Mouse (Mus musculus) kidney, postnatal 36 days (tissue): ENCODE data around the gene Pycard.
"Not testable (repeated sequence)": the region's sequence is repeated elsewhere in the genome, so short reads cannot be mapped to it uniquely, and the experiment has no call there.

ENCODE experiments used
- DNase-seq, 2 experiments: peaks; one replicate each; pipeline ENCODE4 v3.0.0; 2021 to 2022; ENCODE audit warnings: mixed read lengths in 2 of 2

The Pycard gene

DNA sequence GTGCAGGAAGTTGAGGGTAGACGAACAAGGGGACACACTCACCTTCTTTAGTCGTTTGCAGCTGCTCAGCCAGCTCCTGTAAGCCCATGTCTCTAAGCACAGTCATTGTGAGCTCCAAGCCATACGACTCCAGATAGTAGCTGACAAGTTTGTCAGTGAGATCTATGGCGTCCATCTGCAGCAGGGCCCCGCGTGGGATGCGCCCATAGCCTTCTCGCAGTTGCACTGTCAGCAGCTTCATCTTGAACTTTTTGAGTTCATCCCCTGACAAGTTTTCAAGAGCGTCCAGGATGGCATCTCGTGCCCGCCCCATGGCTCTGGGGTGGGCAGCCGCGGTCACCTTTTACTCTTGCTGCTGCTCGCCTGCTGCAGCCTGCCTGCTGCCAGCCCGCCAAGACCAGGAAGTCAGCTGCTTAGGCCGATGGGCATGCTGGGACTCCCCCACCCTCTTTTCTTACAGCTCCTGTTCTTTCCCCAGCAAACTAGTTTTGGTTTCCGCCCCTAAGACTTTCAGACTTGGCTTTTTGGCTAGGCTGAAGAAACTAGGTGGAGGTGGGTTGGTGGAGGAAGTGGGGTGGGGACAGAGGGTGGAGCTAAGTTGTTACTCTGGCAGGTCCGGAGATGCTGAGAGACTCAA, at the start of gene Pycard:
Gene Pycard (minus strand): TSS at position 527 of the 637 bp plus-strand sequence.
- DNase-seq = peak; percentile 58 to 67

DNA sequence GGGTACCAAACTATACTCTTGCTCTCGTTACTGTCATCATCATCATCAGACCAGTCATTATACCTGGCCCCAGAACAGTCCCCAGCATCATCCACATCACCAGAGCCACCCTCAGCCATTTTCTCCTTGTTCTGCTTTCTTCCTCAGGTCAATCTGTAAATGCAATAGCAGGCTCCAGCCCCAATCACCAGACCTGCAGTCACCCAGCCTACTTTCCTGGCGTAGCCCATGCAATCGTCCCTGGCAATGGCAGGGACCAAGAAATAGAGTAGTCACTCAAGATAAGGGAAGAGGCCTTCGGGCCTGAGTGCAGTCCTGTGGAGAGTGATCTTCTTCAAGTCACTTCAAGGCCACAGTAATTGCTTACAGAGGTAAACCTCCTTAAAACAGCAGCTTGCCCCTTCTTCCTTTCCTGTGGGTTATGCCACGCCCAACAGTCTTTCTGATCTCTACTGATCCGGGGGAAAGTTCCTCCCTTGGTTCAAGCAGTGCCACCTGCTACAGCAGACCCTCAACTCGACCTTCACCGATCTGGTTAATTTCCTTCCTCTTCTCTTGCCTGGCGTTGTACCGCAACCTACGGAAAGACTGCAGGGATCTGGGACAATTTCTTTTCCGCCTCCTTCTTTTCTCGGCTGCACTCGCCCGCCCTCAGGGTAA, 48.6 kb upstream of the Pycard start:
- not testable (repeated sequence) for DNase-seq

DNA sequence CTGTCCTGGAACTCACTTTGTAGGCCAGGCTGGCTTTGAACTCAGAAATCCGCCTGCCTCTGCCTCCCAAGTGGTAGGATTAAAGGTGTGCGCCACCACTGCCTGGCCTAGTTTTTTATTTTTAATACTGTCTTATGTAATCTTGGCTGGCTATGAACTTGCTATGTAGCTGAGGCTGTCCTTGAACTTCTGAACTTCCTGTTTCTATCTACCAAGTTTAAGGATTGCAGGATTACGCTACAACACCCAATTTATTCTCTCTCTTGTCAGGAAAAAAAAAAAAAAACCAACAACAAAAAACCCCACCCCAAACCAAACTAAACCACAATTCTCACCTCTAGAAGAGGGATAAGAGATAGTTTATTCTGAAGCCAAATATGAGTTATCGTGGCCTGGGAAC, 39.9 kb upstream of the Pycard start:
- no peak for DNase-seq

DNA sequence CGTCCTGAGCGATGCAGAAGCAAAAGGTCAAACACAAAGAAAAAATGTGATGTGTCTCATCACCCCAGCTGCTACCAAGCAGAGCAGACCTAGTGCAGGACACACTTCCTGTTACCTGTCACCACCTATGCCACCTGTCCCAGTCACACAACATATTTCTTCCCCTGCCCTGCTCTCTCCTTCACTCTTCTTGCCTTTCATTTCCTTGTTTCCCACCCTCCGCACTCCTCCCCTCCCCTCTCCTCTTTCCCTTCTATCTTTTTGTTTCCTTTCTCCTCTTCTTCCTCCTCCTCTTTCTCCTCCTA, 39.3 kb upstream of the Pycard start:
- no peak for DNase-seq

DNA sequence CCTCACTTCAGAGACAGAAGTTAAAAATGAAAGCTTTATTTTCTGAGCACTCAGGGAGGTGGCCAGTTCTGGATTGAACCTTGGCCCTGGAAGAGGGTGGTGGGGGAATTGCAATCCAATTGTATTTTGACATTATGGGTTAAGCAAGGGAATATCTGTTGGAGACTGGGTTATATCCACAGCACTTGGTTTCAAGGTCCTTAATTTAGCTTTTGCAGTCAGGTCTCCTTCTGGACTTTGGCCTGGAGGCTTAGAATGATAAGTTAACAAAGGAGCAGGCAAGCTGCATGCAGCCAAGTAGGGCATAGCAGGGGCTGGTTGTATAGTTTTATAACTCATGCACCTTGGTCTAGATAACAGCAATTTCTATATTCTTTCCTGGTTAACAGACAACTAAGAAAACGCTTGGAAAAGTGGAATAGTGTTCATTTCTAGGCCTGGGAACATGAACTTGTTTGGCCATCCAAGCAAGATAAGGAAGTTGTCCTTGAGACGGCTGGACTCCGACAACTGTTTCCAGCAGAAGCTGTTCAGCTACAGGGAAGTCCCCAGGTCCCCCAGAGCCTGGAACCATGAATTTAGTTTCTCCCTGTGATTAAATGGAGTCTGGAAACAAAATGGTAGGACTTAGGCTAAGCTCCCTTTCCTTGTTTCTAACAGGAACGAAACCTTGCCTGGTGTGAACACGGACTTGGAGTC, 38.8 kb upstream of the Pycard start:
- peak; percentile 24 to 36 for DNase-seq

DNA sequence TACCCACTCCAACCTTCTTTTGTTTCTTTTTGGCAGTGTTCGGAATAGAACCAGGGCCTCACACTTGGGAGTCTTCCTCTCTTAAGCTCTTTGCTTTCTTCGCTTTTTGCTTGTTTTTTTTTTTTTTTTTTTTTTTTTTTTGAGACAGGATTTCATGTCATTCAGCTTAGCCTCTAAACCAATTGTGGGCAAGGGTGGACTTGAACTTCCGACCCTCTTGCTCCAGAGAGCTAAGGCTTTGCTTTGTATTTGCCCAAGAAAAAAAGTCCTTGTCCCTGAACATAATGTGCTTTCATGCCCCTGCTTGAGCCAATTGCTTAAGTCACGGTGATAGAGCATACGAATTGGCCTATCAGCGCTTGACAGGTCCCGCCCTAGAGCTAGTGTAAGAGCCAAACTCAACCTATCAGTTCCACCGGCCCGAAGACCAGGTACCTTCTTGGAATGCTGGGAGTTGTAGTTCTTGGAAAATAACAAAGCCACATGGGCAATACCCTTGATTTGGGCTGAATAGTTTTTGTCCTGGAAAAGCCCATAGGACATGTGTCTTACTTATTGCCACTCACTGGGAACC, 37.8 kb upstream of the Pycard start:
- peak; percentile 30 to 38 for DNase-seq

DNA sequence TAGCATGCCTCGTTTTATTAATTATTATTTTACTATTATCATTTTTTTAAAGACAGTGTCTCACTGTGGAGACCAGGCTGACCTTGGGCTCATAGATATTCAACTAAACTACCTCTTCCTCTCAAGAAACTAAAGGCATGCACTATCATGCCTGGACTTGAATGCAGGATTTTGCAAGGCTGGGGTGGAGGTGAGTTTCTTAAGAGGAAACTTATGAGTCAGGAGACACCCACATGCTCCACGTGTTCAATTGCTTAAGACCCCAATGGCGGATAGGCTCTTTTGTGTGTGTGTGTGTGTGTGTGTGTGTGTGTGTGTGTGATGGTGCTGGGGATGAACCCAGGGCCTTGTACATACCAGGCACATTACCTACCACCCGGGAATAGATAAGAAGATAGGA, 31.7 kb upstream of the Pycard start:
- DNase-seq = no peak

DNA sequence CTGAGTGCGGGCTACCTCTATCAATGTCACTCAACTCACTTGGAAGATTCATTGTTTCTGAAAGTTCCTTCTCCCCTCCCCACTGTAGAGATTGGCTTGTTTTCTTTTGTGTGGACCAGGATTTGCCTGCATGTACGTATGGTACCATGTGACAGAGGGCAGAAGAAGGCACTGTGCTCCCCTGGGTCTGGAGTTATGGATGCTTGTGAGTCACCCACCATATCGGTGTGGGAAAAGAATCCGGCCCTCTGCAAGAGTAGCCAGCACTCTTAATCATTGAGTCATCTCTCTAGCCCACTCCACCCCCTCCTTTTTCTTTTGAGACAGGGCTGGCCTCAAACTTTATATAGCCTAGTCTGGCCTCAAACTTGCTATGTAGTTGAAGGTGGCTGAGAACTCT, 31.3 kb upstream of the Pycard start:
- DNase-seq = no peak

DNA sequence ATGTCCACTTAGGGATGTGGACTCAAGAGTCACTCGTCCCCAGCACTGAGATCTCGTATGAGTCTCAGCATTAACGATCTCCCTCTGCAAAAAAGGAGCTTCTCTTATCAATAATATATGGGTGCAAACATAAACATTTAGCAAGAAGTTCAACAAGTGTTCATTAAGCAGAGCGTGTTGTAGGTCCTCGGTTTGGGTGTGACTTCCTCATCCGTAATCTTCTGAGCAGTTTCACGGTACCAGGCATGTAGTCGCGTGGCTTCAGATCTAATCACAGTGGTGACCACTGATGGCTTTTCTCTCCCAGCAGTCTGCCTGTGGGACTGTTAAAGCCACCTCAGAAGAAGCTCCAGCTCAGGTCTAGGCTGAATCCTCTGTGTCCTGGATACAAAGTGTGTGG, 30.7 kb upstream of the Pycard start:
- no peak for DNase-seq

DNA sequence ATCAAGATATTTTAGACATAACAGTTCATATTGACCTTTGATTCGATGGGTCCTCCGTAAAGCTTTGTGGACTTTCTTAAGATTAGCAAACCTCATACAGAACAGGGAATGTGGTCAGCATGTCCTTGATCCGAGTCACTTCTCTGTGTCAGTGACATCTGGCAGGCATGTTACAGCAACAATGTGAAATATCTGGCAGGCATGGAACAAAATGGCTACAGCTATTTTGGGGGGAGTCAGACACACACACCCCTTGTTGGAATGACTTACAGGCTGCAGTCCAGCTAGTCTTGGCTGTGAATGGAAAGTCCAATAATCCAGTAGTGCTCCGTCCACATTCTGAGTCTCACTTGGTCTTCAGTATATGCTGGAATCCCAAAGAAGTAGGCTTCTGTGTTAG, 29.9 kb upstream of the Pycard start:
- DNase-seq = no peak

DNA sequence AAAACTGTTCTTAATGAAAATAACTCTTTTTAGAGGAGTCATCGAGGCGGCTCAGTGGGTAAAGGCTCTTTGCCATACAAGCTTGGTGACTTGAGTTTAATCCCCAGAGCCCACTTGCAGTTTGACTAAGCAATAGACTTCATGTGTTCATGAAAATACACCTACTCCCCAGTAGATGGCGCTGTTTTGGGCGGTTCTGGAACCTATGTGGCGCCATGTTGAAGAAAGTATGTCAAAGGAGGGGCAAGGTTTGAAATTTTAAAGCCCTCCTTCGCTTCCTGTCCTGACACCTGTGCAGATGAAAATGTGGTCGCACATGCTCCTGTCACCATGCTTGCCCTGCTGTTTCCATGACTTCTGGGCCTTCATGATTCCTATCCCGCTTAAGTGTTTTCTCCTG, 29.3 kb upstream of the Pycard start:
- DNase-seq = peak in 1 of 2 experiments; percentile 12

DNA sequence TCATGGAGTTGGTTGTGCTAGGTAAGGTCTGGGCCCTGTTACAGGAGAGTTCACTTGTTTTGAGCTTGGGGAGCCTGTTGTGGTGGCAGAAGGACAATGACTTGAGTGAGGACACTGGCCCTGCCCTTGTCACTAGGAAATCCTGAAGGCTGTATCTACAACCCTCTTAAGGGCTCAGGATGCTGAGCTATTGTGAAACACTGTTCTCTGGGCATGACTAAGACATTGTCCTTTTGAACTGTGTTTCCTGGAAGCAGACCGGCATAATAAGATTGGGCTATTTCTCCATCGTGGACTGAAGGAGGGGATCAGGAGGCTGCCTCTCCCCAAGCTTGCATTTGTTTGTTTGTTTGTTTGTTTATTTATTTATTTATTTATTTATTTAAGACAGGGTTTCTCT, 25.5 kb upstream of the Pycard start:
- no peak for DNase-seq

DNA sequence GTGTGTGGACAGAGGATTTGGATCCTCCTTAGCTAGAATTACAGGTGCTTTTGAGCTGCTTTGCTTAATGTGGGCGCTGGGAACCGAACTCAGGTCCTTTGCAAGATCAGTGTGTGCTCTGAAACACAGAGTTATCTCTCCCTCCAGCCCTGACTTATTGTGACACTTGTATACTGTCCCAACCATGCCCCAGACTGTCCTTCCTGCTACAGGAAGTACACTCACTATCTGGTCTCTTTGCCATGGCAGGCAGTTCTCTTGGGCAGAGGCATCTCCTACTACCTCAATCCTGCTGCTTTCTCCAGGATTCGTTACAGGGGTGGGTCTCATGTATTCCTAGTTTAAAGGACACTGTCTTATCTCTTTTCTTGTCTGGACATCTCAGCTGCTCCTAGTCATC, 24.6 kb upstream of the Pycard start:
- no peak for DNase-seq

DNA sequence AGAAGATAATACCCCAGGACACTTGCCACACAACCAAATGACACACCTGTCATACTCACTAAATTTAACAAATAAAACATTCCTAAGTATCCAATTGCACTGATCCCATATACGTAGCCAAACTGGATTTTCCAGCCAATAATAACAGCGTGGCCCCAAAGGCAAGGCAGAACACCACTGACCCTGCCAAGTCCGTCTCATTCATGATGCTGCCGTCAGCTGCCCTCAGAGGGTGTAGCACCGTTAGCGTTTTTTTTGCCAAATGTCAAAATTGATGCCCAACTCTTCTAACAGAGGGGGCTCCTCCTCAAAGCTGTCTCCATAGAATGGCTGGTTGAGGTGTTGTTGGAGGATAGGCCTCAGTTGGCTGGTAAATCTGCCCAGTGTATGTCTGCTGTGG, 23.0 kb upstream of the Pycard start:
- no peak for DNase-seq

DNA sequence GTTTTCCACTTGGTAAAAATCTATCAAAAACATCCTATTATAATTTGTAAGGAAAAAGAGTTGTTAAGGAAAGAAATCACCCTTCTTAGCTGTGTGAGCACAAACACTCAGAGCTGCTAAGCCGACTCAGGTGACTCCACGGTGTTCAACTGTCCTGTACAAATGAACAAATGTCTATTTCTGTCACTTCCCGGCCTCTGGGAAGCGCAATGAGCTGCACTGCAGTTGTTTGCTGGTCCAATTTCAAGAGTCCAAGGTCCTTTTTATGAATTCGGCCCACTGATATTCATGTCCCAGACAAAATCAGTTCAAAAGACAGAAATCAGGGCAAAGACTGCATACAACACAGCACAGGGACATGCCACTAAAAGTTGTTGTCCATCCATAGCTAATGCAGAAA, 22.5 kb upstream of the Pycard start:
- not testable (repeated sequence) for DNase-seq

DNA sequence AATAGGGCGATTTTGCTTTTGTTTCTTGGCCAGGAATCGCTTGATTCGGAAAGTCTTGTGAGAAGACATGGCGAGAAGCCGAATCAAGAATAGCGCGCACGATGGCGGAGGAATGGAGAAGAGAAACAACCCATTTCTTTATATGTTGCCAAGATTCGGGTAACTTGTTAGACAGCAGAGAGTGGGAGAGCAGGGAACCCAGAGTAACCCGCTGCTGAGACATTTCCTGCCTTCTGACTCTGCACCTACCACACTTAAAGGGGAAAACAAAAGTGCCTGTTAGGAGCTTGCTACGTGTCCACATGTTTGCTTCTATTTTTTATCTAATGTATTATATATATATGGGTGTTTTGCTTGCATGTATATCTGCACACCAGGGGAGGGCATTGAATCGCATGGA, 19.4 kb upstream of the Pycard start:
- DNase-seq = no peak

DNA sequence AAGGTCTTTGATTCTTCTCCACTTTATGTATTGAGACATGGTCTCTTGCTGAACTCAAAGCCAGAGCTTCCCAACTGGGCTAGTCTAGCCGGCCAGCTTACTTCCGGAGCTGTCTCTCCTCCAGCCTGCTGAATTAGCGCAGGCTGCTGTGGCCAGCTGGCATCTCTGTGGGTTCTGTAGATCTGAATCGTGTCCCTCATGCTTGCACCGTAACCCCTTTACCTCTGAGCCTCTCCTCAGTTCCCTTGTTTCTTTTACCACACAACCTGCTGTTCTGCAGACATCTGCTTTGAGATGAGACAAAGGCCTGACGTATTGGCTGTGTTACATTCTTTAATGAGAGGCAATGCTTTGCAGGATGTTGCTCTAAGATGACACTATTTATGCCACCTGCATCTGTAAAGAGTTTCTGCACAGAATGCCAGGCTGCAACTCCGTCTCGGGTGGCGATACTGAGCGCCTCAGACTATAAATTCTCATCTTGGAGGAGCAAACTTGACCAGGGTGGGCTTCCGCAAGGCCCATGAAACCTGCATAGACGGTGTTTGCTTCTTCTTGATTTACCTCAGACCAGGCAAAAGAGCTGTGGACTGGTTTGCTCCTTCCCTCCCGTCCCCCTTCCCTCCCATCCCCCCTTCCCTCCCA, 18.6 kb upstream of the Pycard start:
- DNase-seq = no peak

DNA sequence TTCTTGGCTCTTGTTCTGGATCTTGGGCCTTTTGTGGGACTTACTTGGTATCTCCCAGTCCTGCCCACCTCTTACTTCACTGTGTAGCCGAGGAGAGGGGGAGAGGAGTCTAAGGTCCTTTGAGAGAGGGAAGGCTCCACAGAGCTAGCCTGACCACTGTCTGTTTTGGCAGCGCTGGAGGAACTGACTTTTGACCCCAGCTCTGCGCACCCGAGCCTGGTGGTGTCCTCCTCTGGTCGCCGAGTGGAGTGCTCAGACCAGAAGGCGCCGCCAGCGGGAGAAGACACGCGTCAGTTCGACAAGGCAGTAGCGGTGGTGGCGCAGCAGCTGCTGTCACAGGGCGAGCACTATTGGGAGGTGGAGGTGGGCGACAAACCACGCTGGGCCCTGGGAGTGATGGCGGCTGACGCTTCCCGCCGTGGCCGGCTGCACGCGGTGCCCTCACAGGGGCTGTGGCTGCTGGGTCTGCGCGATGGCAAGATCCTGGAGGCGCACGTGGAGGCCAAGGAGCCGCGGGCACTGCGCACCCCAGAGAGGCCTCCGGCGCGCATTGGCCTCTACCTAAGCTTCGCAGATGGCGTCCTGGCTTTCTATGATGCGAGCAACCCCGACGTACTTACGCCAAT, 16.2 kb upstream of the Pycard start:
- DNase-seq = peak; percentile 44 to 60

DNA sequence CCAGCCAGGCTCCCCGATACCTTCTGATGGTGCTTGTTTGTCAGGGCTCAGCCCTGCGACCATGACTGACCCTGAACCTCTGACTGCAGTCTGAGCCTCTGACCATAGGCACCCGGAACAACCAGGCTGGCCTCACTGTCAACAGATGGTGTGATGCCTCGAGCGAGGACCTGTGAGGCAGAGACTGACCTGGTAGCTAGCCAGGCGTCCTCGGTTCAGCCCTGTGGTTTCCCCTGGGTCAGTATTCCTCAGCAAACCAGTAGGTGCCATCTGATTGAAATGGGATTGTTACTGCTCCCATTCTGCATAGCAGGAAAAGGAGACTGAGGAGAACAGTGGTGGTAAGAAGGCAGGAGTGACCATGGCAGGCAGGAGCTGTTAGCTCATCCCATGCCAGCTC, 12.5 kb upstream of the Pycard start:
- no peak for DNase-seq

DNA sequence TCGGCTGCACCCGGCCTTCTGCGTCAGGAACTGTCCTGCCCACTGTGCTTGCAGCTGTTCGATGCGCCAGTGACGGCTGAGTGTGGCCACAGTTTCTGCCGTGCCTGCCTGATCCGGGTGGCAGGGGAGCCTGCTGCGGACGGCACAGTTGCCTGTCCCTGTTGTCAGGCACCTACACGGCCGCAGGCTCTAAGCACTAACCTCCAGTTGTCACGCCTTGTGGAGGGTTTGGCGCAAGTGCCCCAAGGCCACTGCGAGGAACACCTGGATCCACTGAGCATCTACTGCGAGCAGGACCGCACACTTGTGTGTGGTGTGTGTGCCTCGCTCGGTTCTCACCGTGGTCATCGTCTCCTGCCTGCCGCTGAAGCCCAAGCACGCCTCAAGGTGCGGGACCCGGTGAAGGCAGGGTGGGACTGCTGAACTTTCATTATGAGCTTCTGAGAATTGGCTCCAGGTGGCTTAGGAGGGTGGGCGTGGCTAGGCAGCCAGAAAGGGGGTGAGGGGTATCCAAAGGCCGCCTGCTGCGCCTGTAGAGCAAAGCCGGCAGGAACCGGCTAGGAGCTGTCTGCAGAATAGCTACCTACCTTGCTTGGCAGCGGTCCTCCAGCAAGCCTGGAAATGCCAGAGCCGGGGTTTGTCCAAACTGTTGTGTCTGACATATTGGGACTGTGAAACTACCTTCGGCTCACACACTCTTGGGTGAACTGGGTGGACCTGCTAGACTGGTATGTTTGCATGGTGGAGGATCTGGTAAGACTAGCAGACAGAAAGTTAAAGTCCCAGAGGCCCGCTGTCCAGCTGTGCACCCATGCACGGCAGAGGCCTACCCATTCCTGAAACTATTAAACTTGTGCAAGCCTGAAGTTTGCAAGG, 11.1 kb upstream of the Pycard start:
- peak; percentile 86 to 89 for DNase-seq

DNA sequence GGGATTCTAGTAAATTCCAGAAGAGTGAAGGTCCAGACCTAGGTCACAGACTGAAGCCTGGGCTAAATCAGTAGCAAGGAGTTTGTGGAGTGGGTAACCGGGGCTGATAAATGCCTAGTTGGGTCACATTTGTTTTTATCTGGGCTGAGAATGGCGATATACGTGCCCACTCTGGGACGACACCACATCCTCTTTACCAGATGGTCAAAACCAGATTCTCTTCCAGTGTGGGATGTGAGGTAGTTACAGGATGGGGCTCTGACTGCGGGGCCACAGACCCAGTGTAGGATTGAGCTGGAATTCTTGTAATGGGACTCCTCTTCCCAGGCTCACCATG, 10.5 kb upstream of the Pycard start:
- no peak for DNase-seq

DNA sequence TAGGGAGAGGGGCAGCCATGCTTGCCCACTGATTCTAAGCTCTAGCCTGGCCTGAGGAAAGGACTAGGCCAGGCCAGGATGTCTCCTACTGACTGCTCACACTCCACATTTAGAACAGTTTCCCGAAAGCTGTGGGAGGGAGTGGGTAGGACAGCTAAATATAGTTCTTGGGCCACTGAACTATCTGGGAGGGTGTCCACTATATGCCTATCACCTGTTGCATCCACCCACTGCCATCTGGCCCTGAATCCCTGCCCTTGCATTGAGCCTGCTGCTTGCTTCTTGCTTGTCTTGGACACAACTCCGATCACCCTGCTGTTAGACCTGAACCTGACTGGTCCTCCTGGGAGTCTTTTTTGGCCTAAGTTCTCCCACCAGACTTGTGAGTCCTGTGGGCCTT, 10.0 kb upstream of the Pycard start, which contains the start of gene Trim72:
Gene Trim72 (plus strand): TSS at position 262 of the 400 bp plus-strand sequence.
- no peak for DNase-seq
